Mouse (Mus musculus) forelimb bud, embryonic 11.5 days (tissue): ENCODE results near the gene Xcr1.

ENCODE experiments used
- DNase-seq: peaks from one replicate; pipeline ENCODE4 v3.0.0-alpha.2; 2012; ENCODE audit warnings: low read depth, low spot score

Gene Xcr1

DNA sequence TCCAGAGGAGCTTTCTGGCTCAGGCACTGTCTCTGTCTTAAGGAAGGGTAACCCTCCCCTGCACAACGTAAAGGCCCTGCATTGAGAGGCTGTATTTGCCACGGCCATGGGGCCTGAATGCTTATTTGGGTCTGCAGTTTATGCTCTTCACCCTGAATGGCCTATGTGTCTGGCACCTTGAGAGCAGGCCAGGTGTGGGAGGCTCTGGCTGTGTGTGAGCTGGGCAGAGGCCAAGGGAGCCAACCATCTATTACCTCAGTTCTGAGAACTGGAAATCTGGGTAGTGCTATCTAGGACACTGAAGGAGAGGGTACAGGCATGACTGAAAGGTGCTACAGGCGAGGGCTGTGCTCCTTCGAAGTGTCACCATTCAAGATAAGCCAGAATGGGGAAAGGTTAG, 47.0 kb downstream of the Xcr1 start:
- DNase-seq: no peak

DNA sequence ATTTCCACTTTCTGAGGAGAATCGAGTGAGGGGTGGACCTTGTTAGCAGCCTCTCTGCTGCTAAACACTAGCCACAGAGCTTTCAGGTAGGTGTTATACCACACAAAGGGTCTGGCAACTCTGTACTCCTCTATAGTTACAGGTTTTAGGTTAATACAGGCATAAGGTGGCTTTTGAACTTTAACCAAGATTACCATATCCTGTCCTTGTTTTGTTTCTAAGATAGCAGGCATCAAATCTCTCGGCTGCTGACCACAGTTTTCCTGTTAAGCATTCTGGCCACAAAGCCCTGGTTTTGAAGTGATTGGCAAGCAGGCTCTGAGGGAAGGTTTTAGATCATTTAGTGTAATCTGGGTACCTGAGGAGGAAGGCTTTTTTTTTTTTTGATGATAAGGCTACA, 47.5 kb downstream of the Xcr1 start:
- no peak for DNase-seq

DNA sequence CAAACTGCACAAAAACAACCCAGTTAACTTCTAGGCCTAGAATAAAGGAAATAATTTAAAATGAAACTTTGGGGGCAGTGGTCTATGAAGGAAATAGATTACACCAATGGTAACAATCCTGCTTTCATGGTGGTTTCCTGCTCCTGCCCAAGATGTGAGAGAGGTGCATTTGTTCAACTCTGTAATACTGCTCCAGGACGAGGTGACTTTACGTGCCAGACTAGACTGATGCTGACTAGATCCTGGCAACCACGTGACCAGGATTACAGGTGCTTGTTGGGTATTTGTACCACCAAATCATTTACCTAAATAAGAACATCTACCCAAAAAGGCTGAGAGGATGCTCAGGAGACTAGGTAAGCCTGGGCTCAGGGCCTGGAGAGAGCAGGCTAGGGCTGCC, 50.0 kb downstream of the Xcr1 start:
- no peak for DNase-seq

DNA sequence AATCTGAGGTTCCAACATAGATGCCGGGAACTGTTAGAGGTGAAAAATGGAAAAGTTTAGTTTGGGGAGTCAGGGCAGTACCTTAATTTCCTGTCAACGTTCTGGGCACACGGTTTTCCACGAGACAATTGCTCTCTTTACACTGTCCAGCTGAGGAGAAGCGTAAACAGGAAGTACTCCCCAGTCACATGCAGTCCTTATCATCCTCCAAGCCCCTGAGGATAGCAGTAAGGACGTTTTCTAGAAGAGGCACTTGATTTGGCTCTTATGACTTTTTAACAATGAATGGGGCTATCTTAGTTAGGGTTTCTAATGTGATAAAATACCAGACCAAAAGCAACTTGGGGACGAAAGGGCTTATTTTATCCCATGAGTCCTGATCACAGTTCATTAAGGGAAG, 53.2 kb downstream of the Xcr1 start:
- no peak for DNase-seq

DNA sequence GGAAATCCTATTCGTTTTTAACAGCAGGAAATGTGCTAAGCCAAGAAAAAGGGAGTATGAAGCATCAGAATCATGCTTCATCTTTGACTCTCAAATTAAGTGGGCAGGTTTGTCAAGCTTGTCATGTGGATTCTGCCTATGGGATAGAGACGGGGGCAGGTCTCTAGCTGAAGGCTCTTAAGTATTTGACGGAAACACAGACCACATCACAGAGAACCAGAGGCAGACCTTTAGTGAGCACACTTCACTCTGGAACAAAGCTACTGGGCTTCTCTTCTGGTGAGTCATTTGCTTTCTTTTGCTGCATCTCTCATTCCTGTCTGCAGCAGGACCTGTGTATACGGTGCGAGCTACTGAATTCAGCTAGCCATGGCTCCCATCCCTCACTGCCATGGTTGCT, 55.6 kb downstream of the Xcr1 start, which contains the start of gene Cxcr6:
Gene Cxcr6, plus strand, starts transcription at position 209 of the 400 bp plus-strand sequence.
- no peak for DNase-seq

DNA sequence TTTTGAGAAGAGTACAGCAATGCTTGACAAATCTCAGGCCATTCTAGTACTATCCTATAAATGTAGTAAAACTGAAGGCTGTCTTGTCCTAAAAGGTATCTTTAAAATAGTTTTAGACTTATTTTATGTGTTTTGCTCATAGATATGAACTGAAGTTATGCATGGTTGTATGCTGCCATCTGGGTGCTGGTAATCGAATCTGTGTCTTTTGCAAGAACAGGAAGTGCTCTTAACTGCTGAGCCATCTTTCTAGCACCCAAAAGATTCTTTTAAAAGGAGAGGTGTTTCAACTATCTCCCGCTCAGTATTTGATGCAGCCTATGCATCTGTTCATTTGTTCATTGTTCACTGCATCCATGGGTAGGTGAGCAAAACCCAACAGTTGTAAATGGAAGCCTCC, 56.6 kb downstream of the Xcr1 start:
- no peak for DNase-seq

DNA sequence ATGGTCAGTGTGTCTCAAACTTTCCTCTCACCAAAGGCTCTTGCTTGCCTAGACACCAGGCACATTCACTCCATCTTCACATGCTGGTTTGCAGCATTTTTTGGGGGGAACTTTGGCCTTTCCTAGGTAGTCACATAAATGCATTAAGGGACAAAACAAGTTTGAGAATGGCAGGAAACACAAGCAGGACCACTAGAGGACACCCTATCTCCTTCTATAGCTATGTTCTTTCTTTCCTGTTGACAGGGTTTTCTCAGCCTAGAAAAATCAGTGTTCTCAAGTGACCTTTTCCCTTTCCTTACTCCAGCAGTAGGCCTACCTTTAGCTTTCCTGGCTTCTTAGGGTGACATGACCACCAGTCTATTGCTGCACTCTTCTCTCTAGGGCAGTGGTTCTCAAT, 58.9 kb downstream of the Xcr1 start:
- no peak for DNase-seq

DNA sequence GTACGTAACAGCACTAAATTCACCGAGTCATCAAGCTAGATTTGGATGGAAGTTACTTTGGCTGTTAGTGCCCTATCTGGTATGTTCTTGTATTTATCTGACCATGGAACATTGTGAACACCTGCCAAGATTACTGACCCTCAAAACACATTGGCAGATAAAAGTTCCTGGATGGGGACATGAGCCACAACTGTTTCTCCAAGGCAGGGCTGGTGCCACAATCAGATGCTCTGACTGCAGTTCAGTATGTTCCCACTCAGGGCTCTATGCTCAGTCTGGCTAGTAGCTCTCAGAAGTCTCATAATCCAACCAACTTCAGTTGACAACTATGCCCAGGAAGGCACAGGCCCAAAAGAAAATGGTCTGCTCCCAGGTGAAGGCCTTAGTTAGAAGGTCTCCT, 59.4 kb downstream of the Xcr1 start:
- no peak for DNase-seq
